Mouse (Mus musculus) lung, adult 18-20 months (tissue): ENCODE measurements at regions not wholly inside any gene's neighbourhood (a gene's known extent, or its start where the extent isn't known, plus 50 kb on each side); places are given as distances from the start of the nearest gene placed in this dataset.

Source experiments
- DNase-seq, 2 experiments: peaks; one replicate each; pipeline ENCODE4 v3.0.0; 2022; ENCODE audit warnings: mixed read lengths in 2 of 2

DNA sequence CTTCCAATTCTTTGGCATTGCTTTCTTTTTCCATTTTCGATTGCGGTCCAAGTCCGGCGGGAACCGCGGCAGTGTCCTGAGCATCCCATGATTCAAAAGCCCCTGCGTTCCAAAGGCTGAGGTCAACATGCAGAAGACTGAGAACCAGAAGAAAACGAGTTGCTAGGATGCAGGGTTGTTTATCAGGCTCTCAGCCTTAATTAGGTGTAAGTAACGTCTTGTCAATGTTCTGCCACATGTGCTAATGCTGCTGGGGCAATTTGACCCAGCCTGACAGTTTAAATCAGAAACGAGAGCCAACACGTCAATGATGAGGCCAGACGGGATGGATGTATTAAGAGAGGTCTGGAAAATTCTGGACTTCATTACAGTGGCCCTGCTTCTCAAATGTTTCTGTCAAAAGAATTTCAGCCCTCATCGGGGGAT is 239.4 kb downstream of the Gm45692 start:
- peak; percentile 17 to 46 for DNase-seq

DNA sequence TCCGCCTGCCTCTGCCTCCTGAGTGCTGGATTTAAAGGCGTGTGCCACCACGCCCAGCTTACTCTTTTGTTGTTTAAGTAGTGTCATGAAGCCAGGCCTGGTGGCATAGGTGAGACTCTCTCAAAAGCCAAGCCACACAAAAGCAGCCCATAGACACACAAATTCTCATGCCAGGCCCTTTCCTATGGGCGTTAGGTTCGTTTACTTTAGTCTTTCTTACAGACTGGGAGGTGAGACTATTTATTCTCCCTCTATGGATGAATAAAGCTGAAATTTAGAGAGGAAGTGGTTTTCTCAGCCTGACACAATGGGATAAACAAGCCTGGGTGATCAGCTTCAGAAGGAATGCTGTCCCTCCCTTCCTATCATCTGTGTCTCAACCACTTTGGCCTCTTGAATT is 243.0 kb downstream of the Gm45692 start:
- DNase-seq, result no peak

DNA sequence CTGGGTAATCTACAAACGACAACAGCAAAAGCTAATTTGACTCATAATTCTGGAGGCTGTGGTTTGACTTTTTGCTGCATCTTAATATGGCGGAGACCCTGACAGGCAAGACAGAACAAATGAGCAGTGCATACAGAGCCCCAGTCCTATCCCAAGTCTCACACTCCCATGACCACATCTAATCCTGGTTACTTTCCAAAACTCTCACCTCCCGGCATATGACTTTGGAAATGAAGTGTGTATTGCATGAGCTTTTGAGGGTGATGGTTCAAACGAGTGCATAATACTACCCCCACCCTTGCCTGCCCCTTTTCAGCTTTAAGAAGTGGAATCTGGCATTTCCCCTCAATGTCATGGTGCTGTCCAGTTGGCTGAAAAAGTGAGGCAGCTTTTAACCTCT is 244.3 kb downstream of the Gm45692 start:
- DNase-seq, result no peak

DNA sequence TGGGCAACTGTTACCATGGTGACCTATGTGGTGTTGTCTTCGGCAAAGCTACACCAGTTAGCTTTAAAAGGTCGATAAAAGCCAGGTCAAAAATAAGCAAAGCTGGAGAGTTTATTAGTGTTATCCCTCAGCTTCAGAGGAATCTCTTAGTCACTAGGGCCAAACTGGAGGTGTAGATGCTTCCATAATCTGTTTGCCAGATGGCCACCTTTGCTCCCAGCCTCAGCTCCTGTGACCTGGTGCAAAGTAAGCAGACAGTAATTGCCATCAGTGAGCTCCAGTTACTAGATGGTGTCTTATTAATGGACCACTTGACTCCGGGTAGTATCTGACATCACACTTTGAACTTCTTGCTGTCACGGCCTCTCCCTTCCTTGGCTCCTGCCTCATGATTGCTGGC is 245.3 kb downstream of the Gm45692 start:
- no peak for DNase-seq

DNA sequence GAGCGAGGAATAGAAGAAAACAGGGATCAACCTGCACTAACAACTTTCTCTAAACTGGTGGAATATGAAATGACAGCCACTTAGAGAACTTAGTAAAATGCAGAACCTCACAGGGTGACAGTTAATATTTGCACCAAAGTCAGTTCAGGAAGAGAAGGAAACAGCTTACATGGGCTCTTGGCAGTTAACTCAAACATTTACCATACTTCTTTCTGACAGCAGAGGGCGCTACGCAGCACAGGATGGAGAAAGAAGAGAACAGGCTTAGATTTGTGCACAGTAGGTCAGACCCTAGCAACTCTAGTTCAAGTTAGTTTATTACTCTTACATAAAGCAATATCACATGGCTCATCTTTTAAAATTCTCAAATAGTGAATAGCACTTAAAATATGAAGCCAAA is 261.3 kb downstream of the Gm45692 start:
- peak; percentile 20 to 39 for DNase-seq

DNA sequence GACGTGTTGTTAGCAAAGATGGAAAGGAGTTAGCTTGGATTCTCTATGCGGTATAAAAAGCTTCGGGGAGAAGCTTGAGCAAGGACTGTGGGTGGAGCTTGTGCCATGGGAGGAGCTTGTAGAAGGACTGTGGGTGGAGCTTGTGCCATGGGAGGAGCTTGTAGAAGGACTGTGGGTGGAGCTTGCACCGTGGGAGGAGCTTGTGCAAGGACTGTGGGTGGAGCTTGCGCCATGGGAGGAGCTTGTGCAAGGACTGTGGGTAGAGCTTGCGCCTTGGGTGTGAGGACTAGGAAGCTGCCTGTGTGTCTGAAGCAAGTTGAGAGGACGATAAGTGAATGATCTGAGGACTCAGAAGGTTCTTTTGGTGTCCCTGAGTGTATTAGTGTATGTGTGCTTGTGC is 263.1 kb downstream of the Gm45692 start:
- DNase-seq, result no peak

DNA sequence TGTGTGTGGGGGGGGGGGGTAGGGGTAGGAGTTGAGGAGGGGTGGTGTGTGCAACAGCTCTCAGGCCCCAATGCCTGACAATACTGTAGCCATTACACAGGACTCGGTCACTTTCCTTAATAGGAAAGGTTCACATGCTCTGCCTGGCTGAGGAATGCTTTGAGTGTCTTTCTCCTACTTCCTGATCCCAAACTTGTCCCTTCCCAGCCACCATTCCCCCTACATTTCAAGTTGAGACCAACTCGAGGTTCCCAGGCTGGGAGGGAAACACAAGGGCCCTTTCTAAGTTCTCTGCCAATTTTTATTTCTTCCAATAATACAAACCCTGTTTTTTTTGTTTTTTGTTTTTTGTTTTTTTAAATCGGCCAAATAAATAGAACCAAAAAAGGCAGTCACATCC is 264.6 kb downstream of the Gm45692 start:
- DNase-seq, result no peak

DNA sequence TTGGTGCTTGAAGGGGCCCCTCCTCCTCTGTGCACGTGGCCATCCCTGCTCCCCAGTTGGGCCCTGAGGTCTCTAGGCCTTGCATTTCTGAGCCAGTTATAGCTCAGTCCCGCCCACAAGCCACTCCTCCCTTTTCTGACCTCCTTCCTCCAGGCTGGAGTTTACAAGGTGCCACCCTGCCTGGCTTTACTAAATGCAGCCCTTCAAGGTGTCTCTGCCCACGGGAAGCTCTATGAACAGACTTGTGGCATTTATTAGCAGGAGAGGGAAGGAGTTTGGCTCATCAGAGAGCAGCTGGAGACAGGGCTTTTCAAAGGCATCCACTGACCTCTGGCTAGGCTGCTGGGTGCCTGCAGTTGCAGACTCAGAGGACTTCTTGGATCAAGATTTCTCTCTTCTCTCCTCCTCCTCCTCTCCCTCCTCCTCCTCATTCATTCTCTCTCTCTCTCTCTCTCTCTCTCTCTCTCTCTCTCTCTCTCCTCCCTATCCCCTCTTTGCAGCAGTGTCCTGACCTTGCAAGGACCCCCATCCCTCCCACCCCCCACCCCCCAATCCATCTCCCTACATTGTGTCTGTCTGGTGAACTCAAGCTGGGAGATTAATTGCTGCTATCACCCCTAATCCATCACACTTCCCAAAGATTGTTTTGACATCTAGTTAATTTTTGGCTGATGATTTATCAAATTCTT is 265.1 kb downstream of the Gm45692 start:
- DNase-seq, result peak; percentile 18 to 33

DNA sequence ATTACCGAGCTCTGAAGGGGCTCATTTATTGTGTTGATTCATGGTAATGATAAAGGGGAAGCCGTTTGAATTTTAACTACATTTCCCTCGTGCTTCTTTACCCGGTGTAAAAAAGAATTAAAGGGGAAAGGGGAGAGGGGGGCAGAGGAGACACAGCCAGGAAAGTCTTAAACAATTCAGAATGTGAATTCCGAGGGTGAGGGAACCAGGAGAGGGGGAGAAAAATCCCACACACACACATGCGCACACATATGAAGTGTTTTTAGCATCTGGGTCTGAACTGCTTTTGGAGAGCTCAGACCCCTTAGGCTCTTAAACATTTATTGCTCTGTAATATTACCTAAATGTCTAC is 265.6 kb downstream of the Gm45692 start:
- DNase-seq, result no peak

DNA sequence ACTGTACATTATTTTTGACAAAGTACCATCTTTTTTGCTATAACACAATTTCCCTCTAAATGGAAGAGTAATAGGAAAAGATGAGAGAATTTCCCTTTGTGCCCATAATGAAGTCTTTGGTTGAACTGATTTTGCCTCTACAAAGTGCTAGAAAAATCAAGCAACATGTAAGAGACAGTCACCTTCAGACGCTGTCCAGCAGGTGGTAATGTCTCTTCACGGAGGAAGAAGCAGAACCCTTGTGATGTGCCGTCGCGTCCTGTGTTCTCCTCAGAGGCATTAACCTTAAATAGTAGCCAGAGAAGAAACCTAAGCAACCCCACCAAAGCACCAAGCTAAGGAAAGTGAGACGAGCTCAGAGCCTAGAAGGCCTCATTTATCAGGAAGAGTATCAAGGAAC is 275.7 kb downstream of the Gm45692 start:
- DNase-seq, result no peak

DNA sequence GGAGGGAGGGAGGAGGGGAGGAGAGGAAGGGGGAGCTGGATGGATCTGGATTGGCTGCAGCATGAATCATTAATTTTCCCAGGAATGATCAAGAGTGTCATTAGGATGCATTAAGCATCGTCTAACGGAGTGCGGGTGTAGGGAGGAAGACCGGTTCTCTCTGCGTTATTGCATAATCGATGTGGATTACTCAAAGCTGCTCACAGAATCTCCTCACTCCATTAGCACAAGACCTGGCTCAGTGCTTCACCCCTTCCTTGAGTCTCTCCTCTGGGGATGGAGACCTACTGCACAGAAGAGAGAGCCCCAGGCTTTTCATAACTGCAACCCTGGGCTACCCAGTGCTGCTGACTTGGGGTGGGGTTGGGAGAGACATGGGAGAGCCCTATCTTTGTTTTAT is 300.7 kb downstream of the Gm45692 start:
- DNase-seq, result no peak

DNA sequence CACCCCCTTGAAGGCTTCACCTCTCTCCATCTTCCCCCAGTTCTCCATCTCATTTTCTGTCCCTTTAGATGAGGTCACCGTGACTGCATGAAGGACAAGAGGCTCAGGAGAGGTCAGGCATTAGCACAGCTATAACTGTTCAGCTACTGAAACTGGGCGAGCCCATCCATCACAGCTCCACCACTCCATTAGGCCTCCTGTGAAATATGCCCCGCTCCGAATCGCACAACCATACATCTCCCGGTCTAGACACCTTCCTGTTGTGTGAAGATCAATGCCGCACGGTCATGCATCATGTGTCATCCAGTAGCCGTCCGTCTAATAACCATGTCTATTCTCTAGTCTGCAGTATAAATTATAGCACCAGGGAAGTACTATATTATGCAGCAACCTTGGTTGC is 301.2 kb downstream of the Gm45692 start:
- DNase-seq, result no peak

DNA sequence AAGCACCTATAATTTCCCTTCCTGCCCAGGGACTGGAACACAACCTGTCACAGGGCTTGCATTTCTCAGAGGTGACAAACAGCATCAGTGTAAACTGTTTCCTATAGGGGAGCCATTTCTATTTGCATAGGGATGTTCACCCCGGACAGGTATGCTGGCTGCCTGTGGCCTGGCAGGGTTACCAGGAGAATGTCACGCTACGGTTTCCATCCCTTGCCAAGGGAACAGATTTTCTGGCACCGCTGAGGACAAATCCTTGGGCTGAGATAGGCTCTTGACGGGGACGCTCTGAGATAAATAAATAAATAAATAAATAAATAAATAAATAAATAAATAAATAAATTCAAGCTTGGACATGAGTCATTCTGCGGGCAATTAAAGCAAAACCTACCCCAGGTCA is 308.0 kb downstream of the Gm45692 start:
- no peak for DNase-seq

DNA sequence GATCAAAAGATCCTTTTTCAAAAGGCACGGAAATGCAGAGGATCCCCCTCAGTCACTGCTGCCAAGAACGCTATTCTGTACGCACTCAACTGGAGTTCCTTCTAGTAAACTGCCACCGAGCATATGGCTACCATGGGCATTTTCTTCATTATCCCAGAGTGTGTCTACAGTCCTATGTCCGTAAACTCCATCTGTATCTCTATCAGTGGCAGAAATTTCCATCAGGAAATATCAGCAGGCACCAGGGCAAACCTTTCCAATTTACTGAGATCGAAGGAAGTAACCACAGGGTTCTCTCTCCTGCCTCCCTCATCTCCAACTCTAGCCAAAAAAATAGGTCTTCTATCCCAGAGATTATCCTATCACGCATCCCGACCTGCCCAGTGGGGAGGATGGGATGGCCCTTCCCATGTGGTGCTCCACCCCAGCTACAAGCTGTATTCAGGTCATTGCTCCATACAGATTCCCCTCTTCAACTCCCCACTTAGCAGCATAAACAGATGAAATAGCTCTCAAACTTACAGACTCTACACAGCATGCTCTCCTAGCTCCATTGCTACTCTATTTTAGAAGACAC is 310.5 kb downstream of the Gm45692 start:
- DNase-seq, result no peak

DNA sequence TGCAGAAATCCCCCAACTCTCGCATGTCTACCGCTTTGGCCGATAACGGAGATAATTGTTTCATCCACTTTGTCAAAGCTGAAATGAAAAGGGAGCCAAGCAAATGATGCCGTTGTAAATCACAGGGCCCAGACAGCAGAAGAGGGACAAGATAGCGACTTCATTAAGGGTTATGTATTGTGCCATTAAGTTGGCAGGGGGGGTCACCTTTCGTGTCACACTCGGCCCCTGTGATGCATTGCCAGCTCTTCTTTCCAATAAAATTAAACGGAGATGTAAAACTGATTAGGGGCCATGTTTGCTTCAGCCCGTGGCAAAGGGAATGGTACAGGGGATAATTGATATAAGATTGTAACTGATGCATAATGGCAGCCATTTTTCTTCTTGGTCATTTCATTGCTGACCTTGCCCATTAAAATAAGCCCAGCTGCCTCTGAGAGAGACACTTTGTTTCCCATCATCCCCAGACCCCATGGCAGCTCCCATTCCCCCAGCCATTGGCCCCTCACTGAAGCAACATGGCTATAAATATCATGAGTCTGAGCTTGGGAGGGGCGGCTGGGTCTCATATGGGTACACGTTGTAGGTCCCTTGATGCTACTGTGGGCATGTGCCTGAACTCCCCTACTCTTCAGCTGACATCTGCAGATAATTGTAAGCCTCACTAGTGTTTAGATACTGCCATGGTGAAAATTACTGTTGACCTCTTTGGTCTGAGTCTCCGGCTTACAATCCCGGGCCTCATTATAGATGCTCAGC is 313.0 kb downstream of the Gm45692 start:
- DNase-seq, result no peak

DNA sequence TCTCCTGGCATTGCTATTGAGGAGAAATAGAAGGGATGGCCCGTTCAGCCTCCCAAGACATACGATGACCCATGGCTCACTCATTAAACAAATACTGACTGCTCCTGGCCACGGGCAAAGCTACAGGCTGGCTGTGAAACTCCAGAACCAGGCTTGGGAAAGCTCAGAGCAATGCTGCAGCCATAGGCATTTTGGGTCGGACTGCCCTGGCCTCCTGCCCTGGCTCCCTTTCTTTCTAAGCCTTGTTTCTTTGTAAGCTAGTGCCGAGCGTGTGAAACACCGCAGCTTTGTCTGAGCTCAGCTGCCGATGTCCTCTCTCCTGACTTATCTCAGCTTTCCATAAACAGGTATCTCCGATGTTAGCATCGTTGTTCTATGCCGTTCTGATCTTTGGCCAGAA is 316.9 kb downstream of the Gm45692 start:
- no peak for DNase-seq

DNA sequence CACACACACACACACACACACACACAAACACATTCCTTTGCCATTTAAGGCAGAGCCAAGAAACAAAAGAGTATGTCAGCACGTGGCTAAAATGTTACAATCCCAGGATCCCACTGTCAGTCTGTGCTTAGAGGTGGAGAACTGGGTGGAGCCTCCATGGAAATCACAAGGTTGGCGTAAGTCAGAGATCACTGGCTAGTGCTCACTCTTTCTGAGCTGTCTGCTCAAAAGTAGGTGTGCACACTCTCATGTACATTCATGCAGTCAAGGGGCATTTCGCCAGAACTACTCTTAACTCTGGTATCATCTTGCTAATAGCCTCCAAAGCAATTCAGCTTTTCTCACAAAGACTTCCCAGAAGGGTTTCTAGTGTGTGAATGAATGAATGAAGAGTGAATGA is 318.2 kb downstream of the Gm45692 start:
- DNase-seq, result no peak

DNA sequence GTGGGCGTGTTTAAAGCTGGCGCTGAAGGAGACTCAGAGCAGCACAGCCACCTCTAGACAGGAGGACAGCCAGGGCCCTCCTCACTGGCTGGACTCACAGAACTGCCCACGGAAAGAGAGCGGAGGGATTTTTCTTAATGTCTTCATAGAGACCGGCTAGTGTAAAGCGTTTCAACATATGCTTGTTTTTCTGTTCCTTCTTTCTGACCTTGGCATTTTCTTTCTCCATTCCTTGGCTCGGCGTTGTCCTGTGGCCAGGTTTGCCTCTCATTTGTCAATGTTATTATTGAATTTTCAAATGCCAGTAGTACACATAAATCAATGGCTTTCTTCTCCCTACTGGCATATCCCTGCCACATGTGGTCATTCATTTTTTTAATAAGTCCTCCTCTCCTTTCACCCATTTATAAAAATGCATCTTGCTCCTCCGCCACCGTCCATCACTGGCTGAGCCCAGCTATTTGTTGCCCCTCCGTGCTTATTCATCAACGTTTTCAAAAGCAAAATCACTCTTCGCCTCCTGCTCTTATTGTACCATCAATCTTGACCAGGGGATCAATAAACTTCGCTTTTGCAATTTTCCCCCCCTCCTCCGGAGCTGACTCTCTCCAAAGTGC is 319.0 kb downstream of the Gm45692 start:
- no peak for DNase-seq

DNA sequence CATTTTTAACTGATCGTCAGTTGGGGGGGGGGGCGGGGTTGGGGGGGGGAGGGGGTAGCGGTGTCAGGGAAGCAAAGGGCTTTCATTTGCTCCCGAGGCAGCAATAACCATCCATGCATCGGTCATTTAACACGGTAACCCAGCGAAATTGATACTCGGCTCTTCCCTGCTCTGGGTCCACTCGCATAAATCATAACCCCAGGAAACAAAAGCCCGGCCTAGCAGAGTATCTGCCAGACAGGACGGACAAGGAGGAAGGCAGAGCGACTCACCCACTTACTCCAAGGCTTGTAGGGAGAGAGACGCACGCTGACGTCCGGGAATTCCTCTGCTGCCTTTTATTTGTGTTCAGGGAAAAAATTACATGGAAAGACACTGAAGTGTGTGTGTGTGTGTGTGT is 319.5 kb downstream of the Gm45692 start:
- DNase-seq, result no peak

DNA sequence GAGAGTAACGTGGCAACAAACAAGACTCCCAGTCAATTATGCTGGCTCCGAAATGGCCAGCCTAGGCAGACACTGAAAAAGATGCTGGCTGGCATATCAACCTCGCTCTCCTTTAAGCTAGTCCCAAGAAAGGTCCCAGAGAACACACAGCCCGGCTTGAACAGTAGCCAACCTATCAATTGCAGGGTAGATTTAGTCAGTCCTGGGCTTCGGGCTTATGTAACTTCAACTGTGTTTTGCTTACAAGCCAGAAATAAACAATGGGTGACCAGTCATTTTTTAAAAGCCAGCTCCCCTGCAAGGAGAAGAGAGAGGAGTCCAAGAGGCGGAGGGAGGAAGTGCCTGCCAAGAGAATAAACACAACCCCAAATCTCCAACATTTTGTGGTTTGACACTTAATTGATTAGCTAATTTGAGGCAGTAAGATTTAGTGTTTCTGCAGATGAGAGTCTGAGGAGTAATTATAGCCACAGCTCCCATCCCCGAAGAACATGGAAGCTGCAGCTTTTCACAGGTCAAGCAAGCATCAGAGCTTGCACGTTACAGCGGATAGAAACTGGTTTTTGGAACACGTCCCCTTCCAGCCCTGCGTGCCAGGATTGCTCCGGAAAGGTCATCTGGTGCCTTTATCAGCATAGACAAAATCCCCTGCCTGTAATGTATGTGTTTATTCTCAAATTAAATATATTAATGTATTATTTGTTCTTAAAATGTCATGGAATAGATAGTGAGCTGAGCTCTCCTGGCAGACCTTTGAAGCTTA is 322.1 kb downstream of the Gm45692 start:
- peak in 1 of 2 experiments; percentile 7 for DNase-seq

DNA sequence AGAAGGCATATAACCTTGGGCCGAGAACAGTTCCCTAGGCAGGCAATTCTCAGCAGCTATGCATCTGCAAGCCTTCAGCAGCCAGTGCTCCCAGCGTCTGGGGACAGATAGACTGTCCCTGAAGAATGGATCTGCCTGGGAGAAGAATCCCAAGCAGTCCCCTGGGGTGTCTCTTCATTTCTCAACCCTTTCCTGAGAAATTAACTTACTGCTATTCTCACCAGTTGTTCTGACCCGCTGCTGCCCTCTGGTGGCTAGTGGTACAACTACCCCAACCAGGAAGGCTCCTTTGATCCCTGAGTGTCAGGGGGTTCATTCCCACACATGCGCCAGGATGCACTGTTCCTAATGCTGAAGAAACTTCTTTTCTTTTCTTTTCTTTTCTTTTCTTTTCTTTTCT is 323.7 kb downstream of the Gm45692 start:
- DNase-seq, result peak; percentile 58 to 60

DNA sequence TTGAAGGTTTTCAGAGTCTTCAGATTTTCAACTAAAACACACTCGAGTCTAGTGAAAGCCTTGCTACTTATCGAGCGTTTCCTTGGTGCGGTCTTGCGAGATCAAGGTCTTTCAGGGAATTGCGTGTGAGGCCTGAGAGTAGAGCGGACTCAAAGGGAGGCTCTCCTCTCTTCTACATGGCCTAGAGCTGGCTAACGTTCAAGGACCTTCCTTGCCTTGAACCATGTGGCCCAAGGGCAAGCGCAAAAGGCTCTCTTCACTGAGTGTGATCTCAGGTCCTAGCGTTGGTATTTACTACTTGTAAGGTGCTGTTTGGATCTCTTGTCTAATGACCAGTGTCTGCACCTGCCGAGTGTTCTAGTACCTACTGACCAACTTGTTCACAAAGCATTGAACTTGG is 324.4 kb downstream of the Gm45692 start:
- no peak for DNase-seq

DNA sequence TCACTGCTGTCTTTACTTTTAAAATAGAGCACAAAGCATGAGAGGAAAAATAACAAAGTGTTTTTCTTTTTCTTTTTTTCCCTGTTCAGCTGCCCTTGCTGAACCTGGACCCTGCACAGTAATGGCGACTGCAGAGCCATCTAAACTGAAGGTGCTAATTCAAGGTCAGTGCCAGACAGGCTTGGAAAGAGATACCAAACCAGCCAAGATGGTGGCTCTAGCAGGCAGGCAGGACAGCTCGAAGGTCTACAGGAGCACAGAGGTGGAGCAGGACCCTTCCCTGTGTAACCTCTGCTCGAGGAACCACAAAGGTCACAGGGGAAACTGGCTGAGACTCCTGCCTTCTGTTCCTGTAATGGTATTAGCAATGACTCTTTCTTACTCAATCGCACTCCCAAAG is 326.7 kb downstream of the Gm45692 start:
- no peak for DNase-seq
